Mouse (Mus musculus): Measurements from ENCODE around the gene Olfm4. TPM values are rescaled to one million over a fixed set of nuclear protein-coding genes. Genes with fewer than 3 reads are reported as not detected.

Olfm4 gene
- polyA plus RNA-seq, 1 experiment, result 91.2 TPM

GRCm38 (mm10) chr14:80016112-80016511 lies 32.2 kb downstream of the Olfm4 start:
- Histone ChIP-seq H3K36me3 (ENCODE audit: control insufficient read depth, insufficient read depth, low read length) (0 out of 2 replicates have a peak, but pooled peaks cover 1% of the 10 kb centered on the region), H3K27me3 (ENCODE audit: control insufficient read depth, insufficient read depth, low read length) (no peaks in the 10 kb centered on the region), H3K4me1 (ENCODE audit: control insufficient read depth, insufficient read depth, insufficient read length, low read length) (no peaks in the 10 kb centered on the region), H3K4me3 (ENCODE audit: low read depth, low read length) (no peak overlapping the region), H3K27ac (ENCODE audit: insufficient read depth, low read depth, low read length) (no peak overlapping the region)
- TF ChIP-seq POLR2A (IDR thresholded peaks at IDR 0.05; ENCODE audit: low read depth, low read length) (no peak), CTCF (IDR thresholded peaks at IDR 0.05; ENCODE audit: extremely low read depth, insufficient read length, insufficient replicate concordance, low read depth, low read length) (no peak)

GRCm38 (mm10) chr14:80026078-80026477 lies 42.2 kb downstream of the Olfm4 start:
- Histone ChIP-seq H3K4me1 (ENCODE audit: control insufficient read depth, insufficient read depth, insufficient read length, low read length) (no peaks in the 10 kb centered on the region), H3K36me3 (ENCODE audit: control insufficient read depth, insufficient read depth, low read length) (no peaks in the 10 kb centered on the region), H3K27me3 (ENCODE audit: control insufficient read depth, insufficient read depth, low read length) (no peaks in the 10 kb centered on the region), H3K27ac (ENCODE audit: insufficient read depth, low read depth, low read length) (no peak overlapping the region), H3K4me3 (ENCODE audit: low read depth, low read length) (no peak overlapping the region)
- TF ChIP-seq CTCF (IDR thresholded peaks at IDR 0.05; ENCODE audit: extremely low read depth, insufficient read length, insufficient replicate concordance, low read depth, low read length), result no peak
- TF ChIP-seq POLR2A (IDR thresholded peaks at IDR 0.05; ENCODE audit: low read depth, low read length), result no peak
- WGBS, result 43% methylated on average over 6 of the region's 6 CpGs

- TF ChIP-seq POLR2A (IDR thresholded peaks at IDR 0.05; ENCODE audit: low read depth, low read length) (no peak), CTCF (IDR thresholded peaks at IDR 0.05; ENCODE audit: extremely low read depth, insufficient read length, insufficient replicate concordance, low read depth, low read length) (no peak)
- no peak overlapping the region for H3K27ac ChIP-seq (ENCODE audit: insufficient read depth, low read depth, low read length)
- H3K27me3 ChIP-seq (ENCODE audit: control insufficient read depth, insufficient read depth, low read length), result no peaks in the 10 kb centered on the region
- WGBS, result 36% methylated on average over 3 of the region's 3 CpGs
- H3K4me3 ChIP-seq (ENCODE audit: low read depth, low read length), result no peak overlapping the region
- no peaks in the 10 kb centered on the region for H3K36me3 ChIP-seq (ENCODE audit: control insufficient read depth, insufficient read depth, low read length)
- no peaks in the 10 kb centered on the region for H3K4me1 ChIP-seq (ENCODE audit: control insufficient read depth, insufficient read depth, insufficient read length, low read length)
Measured at GRCm38 (mm10) chr14:80029297-80030001, 45.6 kb downstream of the Olfm4 start.

- Histone ChIP-seq H3K4me1 (ENCODE audit: control insufficient read depth, insufficient read depth, insufficient read length, low read length) (peaks cover 10% of the 10 kb centered on the region; the same call in 1 of the 2 replicates), H3K27ac (ENCODE audit: insufficient read depth, low read depth, low read length) (no peak overlapping the region), H3K4me3 (ENCODE audit: low read depth, low read length) (no peak overlapping the region), H3K36me3 (ENCODE audit: control insufficient read depth, insufficient read depth, low read length) (no peaks in the 10 kb centered on the region), H3K27me3 (ENCODE audit: control insufficient read depth, insufficient read depth, low read length) (no peaks in the 10 kb centered on the region)
- TF ChIP-seq POLR2A (IDR thresholded peaks at IDR 0.05; ENCODE audit: low read depth, low read length) (no peak), CTCF (IDR thresholded peaks at IDR 0.05; ENCODE audit: extremely low read depth, insufficient read length, insufficient replicate concordance, low read depth, low read length) (no peak)
- 26% methylated on average over 4 of the region's 4 CpGs for WGBS
Measured at GRCm38 (mm10) chr14:80039645-80040272, 55.9 kb downstream of the Olfm4 start.

GRCm38 (mm10) chr14:80046104-80046734 lies 62.3 kb downstream of the Olfm4 start:
- TF ChIP-seq POLR2A (IDR thresholded peaks at IDR 0.05; ENCODE audit: low read depth, low read length), result no peak
- TF ChIP-seq CTCF (IDR thresholded peaks at IDR 0.05; ENCODE audit: extremely low read depth, insufficient read length, insufficient replicate concordance, low read depth, low read length), result no peak
- no peaks in the 10 kb centered on the region for H3K36me3 ChIP-seq (ENCODE audit: control insufficient read depth, insufficient read depth, low read length)
- H3K27me3 ChIP-seq (ENCODE audit: control insufficient read depth, insufficient read depth, low read length), result no peaks in the 10 kb centered on the region
- WGBS, result 50% methylated on average over 6 of the region's 6 CpGs
- no peaks in the 10 kb centered on the region for H3K4me1 ChIP-seq (ENCODE audit: control insufficient read depth, insufficient read depth, insufficient read length, low read length)
- no peak overlapping the region for H3K27ac ChIP-seq (ENCODE audit: insufficient read depth, low read depth, low read length)
- no peak overlapping the region for H3K4me3 ChIP-seq (ENCODE audit: low read depth, low read length)

GRCm38 (mm10) chr14:80047368-80048101 lies 63.7 kb downstream of the Olfm4 start:
- TF ChIP-seq CTCF (IDR thresholded peaks at IDR 0.05; ENCODE audit: extremely low read depth, insufficient read length, insufficient replicate concordance, low read depth, low read length), result no peak
- TF ChIP-seq POLR2A (IDR thresholded peaks at IDR 0.05; ENCODE audit: low read depth, low read length), result no peak
- Histone ChIP-seq H3K36me3 (ENCODE audit: control insufficient read depth, insufficient read depth, low read length) (no peaks in the 10 kb centered on the region), H3K4me1 (ENCODE audit: control insufficient read depth, insufficient read depth, insufficient read length, low read length) (no peaks in the 10 kb centered on the region), H3K27me3 (ENCODE audit: control insufficient read depth, insufficient read depth, low read length) (no peaks in the 10 kb centered on the region), H3K4me3 (ENCODE audit: low read depth, low read length) (no peak overlapping the region), H3K27ac (ENCODE audit: insufficient read depth, low read depth, low read length) (no peak overlapping the region)
- WGBS, result 77% methylated on average over 5 of the region's 5 CpGs

Data from small intestine, adult 2 months (tissue).